Mouse (Mus musculus) gastrocnemius, postnatal 10 days (tissue): ENCODE results near the gene Rnf34. TPM values are rescaled to one million over a fixed set of nuclear protein-coding genes. Genes with fewer than 3 reads are reported as not detected.

Source experiments
- DNase-seq: peaks from one replicate; pipeline ENCODE4 v3.0.0; 2021; ENCODE audit warnings: mixed read lengths
- long read RNA-seq, 2 experiments: library from polyadenylated mRNA; stranded (forward); transcript quantifications; one replicate each; pipeline ENCODE4 v2.0.0; 2021
- total RNA-seq, 2 experiments: library from RNA; stranded (reverse); gene quantifications; 2 replicates each; pipeline ENCODE4 v1.2.3; 2021

Rnf34 gene
- 10 to 100 TPM; 12.7 to 15.9 TPM for total RNA-seq
- long read RNA-seq, experiment 1, full-length matches to known transcripts = 27 of 30 reads
- long read RNA-seq, experiment 1, partial matches to known transcripts = 1 of 30 reads
- long read RNA-seq, experiment 1, other reads (novel, unspliced or antisense) = 2 of 30 reads
- long read RNA-seq, experiment 2, full-length matches to known transcripts = 23 of 25 reads
- long read RNA-seq, experiment 2, partial matches to known transcripts = 1 of 25 reads
- long read RNA-seq, experiment 2, other reads (novel, unspliced or antisense) = 1 of 25 reads

GRCm38 (mm10) chr5:122849521-122850318, at the start of gene Rnf34:
Rnf34 (plus strand) TSS chr5:122850048.
- DNase-seq = peak; percentile 94

DNA sequence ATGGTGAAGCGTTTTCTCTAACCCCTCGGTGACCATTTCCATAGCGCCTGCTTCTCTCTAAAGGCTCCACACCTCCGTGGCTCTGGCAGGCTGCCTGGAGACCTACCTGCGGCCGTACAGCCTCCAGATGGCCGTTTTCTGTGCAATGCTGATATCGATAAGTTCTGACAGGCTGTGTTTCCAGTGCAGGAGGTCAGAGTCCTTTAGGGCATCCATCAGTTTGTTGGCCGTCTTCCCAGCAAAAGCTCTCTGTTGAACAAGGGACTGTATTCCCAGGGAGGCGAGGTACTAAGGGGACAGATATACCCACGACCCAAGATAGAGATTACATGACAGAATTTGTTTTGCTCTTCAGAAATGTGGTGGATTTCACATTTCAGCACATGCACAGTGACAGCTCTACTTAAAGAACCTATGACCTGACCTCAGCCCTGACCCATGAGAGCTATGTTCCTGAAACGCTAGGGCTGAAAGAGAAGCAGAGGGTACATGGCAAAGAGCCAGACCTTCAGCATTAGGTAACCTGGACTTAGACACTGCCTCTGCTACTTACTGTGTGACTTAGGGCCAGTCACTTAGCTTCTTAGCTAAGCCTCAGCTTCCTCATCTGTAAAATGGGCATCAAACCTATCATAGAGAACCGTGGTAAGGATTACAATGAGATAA, 49.4 kb upstream of the Rnf34 start:
- DNase-seq = no peak

DNA sequence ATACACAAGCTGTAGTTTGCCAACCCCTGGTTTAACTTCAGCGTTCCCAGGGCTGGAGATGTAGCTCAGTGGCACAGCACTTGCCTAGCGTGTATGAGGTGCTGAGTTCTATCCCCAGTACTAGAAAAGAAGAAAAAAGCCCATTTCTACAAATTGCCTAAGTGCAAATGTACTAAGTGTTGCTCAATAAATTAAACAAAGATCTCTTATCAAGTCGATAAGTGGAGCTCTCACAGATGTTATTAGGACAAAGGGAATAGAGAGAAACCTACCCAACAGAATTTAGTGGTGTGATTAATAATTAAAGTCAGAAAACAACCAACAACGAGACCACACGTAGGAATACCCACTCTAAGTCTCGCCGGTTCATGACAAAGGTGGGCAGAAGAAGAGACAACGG, 48.2 kb upstream of the Rnf34 start:
- DNase-seq = no peak

GRCm38 (mm10) chr5:122802706-122803105, 47.1 kb upstream of the Rnf34 start:
- no peak for DNase-seq

- no peak for DNase-seq
Measured at GRCm38 (mm10) chr5:122805503-122805902, 44.3 kb upstream of the Rnf34 start.

GRCm38 (mm10) chr5:122811364-122812079, 38.3 kb upstream of the Rnf34 start:
- peak; percentile 62 for DNase-seq

DNA sequence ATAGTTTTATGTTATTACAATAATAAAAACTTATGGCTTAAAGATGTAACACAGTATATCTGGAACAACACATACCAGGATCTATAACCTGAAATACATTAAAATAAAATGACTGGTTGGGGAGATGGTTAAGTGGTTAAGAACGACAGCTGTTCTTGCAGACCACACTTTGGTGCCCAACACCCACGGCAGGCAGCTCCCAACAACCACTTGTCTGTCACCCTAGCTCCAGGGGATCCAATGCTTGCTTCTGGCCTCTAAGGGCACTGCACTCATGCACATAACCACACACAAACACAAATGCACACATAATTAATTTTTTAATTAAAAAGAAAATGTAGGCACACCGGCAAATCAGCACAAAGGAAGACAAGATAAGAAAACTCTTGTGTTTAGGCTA, 37.1 kb upstream of the Rnf34 start:
- no peak for DNase-seq

DNA sequence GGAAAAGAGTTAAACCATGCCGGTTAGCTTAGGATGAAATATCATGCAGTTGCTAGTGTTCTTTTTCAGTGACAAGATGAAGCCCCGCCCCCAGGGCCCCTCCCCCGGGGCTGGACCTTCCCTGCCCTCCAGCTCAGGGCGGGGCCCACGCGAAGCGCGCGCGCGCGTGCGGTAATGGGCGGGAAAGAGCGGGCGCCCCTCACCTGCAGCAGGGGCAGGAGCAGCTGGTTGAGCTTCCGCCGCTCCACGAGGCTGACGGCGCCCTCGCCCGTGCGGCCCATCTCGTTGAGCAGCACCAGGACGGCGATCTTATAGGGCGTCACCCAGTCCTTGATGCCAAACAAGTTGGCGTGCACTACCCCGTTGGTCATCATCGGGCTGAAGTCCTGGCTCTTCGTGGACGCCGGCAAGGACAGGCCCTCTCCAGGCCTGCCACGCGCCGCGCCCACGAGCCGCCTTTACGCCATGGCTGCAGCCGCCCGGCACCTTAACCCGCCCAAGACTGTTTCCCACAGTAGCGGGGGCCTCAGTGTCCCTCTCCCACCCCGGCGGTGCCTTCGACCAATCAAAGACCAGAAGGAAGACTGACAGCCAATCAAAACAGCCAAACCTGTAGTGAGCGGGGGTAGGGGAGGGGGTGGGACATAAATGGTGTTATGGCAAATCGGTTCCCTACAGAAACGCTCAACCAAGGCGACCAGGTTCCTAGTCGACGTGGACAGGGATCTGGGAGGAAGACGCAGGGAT, 28.9 kb upstream of the Rnf34 start, which contains the start of gene Anapc5:
Gene Anapc5, minus strand, starts transcription at position 563 of the 747 bp plus-strand sequence.
- peak; percentile 92 for DNase-seq

DNA sequence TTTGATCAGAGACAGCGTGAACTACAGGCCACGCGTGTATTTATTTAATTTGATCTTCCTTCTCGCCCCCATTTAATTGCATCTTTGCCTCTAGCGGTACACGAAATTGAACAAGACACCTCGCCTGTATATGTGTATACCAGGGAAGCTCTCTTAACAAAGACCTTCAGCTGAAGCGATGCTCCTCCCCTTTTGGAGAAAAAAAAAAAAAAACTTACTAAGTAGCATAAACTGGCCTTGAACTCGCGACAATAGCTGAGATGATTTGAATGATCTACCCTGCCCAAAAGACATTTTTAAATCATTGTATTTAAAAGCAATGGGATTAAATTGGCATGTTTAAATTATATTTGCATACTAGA, 28.3 kb upstream of the Rnf34 start:
- DNase-seq = no peak

GRCm38 (mm10) chr5:122822441-122822840, 27.4 kb upstream of the Rnf34 start:
- no peak for DNase-seq

- no peak for DNase-seq
Measured at GRCm38 (mm10) chr5:122823976-122824375, 25.9 kb upstream of the Rnf34 start.

DNA sequence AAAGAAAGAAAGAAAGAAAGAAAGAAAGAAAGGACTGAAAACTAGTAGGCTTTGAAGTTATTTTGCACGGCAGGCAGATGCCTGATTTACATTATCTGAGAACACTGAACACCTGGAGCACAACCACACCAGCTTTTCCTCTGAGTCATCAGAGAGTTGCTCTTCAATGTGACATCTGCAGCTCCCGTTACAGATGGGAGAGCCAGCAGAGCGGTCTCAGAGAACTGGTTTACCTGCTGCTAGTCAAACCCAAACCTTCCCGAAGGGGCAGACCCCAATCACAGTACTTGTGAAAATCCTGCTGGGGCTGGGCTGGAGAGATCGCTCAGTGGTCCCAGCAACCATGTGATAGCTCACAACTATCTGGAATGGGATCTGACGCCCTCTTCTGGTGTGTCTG, 25.4 kb upstream of the Rnf34 start:
- no peak for DNase-seq

DNA sequence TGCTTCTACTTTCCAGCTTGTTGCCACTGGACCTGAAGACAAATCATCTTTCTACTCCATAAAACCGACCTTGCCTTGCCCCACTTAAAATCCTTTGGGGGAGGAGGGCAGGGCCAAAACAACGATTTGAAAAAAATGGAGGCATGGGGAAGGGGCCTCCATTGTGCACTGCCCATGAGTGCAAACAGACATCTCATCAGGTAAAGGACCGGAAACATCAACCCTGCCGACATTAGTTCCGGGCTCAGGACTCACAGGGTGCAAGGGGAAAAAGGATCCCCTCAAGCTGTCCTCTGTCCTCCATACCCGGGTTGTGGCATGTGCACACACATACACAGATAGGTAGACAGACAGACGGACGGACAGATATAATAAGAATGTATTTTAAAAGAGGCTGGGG, 24.7 kb upstream of the Rnf34 start:
- DNase-seq = no peak

DNA sequence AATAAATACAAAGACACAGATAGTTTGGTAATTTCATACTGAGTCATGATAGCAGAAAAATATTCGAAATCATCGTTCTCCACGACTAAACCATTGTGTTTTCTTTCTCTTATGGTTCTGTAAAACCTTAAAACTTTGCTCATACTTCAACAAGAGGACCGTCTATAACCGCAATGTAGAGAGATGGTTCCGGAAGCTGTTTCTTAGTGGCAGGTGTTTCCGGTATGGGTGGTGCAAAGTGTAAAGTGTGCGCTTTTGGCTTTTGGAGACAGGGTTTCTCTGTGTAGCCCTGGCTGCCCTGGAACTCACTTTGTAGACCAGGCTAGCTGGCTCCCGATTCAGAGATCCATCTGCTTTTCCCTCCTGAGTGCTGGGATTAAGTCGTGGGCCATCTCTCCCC, 17.3 kb upstream of the Rnf34 start:
- DNase-seq = no peak

GRCm38 (mm10) chr5:122832996-122833395, 16.9 kb upstream of the Rnf34 start:
- no peak for DNase-seq

- DNase-seq = no peak
Measured at GRCm38 (mm10) chr5:122841126-122841525, 8.7 kb upstream of the Rnf34 start.

DNA sequence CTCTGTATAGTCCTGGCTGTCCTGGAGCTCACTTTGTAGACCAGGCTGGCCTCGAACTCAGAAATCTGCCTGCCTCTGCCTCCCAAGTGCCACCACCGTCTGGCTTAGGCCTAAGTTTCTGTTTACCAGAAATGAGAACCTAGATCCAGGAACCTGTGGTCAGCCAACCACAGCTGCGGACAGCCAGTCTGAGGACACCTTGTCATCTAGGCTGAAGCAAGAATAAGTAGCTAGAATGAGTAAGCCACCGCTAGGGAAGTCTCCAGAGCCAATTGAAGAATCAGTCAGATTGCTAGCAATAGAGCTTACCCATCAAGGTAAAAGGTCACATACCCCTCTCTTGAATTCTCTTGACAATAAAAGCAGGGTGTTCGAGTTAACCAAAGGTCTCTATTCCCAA, 6.0 kb upstream of the Rnf34 start:
- no peak for DNase-seq

DNA sequence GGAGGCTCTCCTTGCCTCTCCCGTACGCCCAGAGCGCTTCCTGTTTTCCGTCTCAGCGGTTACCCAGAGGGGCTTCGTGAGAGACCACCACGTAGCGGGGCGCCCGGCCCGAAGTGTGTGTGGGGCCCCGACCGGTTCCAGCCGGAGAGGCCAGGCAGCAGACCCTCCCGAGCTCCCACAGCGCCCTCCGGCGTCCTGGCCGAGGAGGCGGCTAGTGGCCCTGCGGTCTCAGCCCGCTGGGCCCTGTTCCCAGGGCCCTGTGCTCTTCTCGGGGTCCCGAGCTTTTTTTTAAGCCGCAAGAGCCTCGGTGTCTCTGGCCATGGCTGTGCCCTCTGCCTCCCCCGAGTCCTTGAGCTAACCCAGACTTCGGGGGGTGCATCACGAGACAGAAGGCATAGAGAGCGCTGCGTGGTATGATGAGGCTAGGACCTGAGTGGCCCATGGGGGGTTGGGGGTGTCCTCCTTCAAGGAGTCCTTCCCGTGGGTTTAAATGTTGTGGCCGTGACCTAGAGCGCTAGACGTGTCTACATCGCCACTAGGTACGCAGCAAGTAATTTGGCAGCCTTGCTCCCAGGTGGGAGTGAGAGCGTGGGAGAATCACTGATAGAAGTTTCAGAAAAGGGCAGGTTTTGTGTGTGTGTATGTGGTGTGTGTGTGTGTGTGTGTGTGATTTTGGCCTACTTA, 613 bp downstream of the Rnf34 start:
- peak; percentile 73 for DNase-seq

DNA sequence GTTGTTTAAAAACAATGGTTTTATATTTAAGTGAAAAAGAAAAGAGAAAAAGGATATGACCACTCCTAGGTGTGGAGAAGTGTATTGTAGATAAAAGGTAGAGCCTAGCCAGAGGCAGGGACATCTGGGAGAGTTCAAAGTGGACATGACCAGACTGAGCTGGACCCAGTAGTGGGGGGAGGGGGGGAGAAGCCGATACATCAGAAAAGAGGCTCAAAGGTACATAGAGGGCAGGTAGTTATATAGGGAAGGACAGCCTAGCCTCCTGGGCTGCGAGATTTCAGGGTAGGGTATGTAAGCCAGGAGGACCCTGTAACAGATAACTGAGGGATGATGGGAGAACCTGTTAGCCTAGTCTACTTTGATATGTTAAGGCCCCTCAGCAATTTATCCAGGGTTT, 2.8 kb downstream of the Rnf34 start:
- no peak for DNase-seq

DNA sequence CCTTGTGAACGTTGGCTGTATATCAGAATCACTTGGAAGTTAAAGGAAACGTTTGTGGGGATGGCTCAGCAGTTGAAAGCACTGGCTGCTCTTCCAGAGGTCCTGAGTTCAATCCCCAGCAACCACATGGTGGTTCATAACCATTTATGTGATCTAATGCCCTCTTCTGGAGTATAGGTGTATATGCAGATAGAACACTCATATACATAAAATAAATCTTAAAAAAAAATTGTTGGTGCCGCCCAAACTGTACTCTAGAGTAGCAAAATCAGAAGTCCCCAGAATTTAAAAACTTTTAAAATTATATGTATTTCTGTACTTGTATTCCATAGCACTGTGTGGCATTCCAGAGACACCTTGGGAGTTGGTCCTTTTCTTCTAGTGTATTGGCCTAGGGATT, 6.0 kb downstream of the Rnf34 start:
- DNase-seq = no peak

DNA sequence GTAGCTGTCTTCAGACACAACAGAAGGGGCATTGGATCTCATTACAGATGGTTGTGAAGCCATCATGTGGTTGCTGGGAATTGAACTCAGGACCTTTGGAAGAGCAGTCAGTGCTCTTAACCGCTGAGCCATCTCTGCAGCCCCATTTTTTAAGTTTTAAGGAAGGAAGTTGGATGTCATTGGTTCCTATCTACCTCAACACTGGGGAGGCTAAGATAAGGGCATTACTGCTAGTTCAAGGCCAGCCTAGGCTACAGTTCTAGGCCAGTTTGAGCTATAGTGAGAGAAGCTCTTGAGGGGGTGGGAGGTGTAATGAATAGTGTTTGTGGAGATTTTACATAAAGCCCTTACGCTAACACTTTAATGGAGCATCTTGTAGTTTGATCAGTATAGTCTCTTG, 13.2 kb downstream of the Rnf34 start:
- DNase-seq = no peak
